Mouse (Mus musculus) monocyte, adult 5-6 weeks (primary cell): ENCODE results near the gene Scn10a. TPM values are rescaled to one million over a fixed set of nuclear protein-coding genes. Genes with fewer than 3 reads are reported as not detected.
A peak's percentile ranks its signal among the peaks of the same experiment; 100 is the strongest.

Source experiments
- ATAC-seq: fragments of 153-309, 156-312 bp; replicated peaks from 2 replicates; pipeline ENCODE4 v1.8.0; 2017; ENCODE audit warnings: mild to moderate bottlenecking; ENCODE audit not compliant: low TSS enrichment, insufficient number of reproducible peaks, severe bottlenecking, poor library complexity, low FRiP score
- total RNA-seq: library from RNA; stranded (forward); fragments of 200-1000, 200-491, 200-594 nt; gene quantifications from 3 replicates; pipeline ENCODE4 v1.2.3, GENCODE M21; 2017

Gene Scn10a
- not detected in 3 replicates for total RNA-seq

- no peak for ATAC-seq
Measured at GRCm38 (mm10) chr9:119719222-119719621, at the start of gene Scn10a. Scn10a (minus strand) TSS chr9:119719322.

- no peak for ATAC-seq
Measured at GRCm38 (mm10) chr9:119768585-119768984, 49.5 kb upstream of the Scn10a start.

GRCm38 (mm10) chr9:119760226-119760625, 41.1 kb upstream of the Scn10a start:
- no peak for ATAC-seq

GRCm38 (mm10) chr9:119759457-119759856, 40.3 kb upstream of the Scn10a start:
- no peak for ATAC-seq

DNA sequence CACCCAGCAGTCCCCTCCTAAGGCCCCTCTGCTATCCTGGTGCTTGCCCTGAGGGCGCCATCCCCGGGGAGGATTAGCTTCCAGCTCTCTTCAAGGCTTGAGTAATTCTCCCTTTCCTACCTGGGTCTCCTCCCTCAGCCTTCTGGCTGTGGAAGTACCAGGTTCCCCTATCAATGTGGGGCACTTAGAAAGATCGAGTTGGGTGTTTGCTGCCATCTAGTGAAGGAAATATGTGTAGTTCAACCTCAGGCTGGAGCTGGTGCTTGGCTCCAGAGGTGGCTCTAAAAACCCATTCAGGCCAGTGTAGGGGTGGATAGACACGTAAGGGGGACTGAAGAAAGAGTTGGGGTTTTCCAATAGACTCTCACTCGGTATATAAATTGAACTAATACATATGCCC, 32.4 kb upstream of the Scn10a start:
- ATAC-seq, result no peak

DNA sequence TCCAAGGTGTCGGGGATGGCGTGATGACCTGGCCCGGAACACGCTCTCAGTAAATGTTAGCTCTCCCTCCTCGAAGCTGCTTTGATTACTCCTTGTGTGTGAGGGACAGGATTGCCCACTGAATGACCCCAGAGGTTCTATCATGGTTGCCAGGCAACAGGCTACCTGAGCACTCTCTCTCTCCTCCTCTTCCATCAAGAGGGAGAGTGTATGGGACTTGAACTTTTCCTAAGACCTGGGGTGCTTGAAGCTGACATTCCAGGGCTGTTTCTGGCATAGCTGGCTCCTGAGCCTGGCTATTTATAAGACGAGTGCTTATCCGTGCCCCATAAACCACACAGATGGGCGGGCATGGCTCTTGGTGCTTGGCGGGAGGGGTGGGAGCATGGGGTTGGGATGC, 30.0 kb upstream of the Scn10a start:
- no peak for ATAC-seq

DNA sequence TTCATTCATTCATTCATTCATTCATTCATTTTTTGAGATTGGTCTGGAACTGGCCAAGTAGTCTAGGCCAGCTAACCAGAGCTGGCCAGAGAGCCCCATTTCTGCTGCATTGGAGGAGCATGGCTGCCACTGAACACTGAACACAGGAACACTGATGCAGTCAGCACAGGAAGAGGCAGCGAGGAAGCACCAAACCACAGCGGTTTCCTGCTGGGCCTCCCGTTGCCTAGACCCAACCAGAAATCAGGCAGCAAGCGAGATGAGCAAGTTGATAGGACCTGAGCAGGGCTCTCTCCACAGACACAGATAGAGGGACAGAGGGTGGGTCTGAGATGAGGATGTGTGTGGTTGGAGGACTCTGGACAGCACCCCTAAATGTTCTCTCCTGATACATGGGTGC, 24.8 kb upstream of the Scn10a start:
- peak; percentile 73 for ATAC-seq

- no peak for ATAC-seq
Measured at GRCm38 (mm10) chr9:119743312-119743711, 24.2 kb upstream of the Scn10a start.

DNA sequence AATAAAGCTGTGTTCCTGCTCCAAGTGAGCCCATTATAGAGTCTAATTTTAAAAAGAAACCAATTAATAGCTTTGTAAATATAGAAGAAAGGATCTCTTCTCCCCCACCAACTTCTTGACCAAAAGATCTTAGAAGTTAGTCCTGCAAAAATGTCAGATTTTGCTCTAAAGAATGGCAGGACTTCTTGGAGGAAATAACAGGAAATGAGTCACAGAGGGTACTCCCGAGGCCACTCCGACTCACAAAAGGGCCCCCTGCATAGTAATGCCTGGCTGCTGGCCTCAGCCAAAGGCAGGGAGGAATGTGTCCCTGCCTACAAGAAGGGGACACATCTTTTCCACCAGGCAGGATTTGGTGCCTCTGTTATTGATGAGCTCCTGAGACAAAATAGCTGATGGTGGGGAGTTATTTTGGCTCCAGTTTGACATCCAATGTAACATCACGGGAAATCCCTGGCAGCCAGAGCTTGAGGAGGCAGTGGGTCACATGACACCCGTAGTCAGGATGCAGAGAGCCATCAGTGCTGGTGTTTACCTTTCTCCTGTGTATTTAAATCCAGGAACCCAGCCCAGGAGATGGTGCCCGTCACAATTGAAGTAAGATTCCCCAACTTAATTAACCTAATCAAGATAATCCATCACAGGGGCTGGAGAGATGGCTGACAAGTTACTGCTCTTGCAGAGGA, 22.1 kb upstream of the Scn10a start:
- no peak for ATAC-seq

GRCm38 (mm10) chr9:119728412-119729097, 9.4 kb upstream of the Scn10a start:
- ATAC-seq, result no peak

DNA sequence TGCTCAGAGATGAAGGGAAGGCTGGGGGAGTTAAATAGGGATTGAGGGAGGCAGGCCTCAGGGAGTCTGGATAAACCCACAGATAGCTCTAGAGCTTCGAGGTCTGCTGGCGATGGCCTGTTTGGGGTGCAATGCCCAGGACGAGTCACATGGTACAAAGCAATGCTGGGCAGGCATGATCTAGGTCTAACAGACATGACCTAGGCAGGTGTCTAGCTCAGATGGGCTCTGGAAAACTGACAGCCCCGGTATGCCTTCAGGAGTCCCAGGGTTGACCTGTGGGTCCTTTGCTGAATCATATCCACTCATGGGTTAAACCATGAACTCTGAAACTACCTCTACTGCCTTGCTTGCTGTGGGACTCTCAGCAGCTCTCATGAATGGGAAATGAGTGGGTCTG, 7.9 kb upstream of the Scn10a start:
- ATAC-seq, result no peak

DNA sequence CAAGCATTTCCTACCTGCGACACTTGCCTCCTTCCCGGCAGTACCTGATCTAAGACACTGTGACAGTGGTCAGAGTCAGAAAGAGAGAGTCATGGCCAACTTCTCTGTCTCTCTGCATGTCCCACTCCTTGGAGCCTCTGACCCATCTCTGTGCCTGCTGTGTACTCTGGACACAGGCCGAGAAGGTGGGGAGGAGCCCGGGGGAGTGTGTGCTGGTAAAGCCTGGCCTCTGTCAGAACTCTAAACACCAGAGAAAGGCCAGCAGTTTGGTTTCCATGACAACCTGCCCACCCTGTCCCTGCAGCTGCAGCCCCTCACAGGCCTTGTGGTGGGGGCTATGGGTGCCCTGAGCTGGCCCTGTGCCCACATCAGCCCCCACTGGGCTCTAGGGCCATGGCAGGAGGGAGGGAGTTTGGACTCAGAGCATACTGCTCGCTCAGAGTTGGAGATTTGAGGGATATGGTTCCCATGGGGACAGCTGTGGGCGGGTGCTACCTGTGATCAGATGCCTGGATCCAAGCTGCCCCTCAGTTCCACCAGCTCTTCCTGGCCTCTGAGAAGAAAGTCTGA, 6.3 kb upstream of the Scn10a start:
- no peak for ATAC-seq

GRCm38 (mm10) chr9:119706700-119707099, 12.4 kb downstream of the Scn10a start:
- no peak for ATAC-seq

- no peak for ATAC-seq
Measured at GRCm38 (mm10) chr9:119691505-119691904, 27.6 kb downstream of the Scn10a start.

DNA sequence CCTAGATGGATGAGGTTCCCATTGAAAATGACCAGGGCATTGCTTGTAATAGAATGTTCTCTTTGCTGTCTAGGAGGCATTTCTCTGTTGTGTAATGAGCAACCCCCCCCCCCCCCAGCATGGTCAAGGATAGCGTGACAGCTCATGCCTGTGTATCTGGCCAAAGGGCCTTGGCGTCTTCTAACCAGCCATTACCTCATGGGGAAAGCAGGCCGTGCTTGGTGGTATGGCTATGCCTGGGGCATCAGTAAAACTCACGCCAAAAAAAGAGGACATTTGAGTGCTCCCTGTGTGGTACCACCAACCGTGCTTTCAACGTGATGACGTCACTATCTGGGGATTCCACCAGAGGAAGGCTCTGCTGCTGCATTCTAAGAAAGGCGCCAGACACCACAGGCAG, 28.1 kb downstream of the Scn10a start:
- ATAC-seq, result no peak

GRCm38 (mm10) chr9:119687893-119688292, 31.2 kb downstream of the Scn10a start:
- no peak for ATAC-seq

DNA sequence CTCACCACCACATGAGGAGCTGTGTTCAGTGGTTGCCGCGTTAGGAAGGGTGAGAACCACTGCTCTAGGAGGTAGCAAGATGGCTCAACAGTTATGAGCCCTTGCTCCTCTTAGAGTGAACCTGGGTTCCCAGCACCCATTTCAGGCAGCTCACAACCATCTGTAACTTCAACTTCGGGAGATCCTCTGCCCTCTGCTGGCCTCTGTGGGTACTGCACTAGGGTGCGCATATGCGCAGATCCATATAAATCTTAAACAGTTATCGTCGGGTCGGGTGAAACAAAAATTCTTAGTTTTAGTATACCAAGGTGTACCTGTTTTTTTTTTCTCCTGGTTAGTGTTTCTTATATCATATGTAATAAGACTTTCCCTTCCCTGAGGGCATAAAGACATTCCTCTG, 32.9 kb downstream of the Scn10a start:
- ATAC-seq, result no peak

DNA sequence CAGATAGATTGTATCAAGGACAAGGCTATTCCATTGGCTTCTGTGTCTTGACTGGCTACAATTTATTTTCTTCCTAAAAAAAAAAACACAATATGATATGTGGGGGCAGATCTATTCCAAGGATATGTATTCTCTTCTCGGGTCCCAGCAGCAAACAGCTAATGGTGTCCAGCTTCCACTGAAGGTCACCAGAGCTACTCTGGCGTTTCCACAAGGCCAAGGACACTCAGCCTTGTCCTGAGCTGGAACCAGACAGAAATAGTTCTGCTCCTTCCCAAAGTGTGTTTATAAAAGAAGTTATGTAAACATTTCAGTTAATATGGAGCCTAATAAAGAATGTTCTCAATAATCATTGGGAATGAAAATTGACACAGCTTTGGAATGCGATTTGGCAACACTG, 38.2 kb downstream of the Scn10a start:
- no peak for ATAC-seq

DNA sequence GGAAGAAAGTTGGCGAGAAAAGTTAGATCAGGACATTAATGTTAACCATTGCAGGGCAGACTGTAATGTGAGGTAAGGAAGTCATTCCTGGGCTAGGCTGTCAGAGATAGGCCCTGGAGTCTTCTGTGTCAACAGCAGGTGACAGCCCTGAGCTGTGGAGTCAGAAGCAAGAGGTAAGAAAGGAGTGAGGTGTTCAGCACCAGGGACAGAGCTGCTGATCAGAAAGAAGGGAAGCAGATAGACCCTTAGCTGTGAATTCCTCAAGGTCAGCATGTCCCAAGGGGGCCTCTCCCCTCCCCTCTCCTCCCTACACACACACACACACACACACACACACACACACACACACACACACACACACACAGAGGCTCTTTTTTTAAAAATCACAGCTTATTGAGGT, 55.0 kb downstream of the Scn10a start:
- ATAC-seq, result no peak

- ATAC-seq, result no peak
Measured at GRCm38 (mm10) chr9:119656111-119656510, 63.0 kb downstream of the Scn10a start.
